In the genomic region with DNA sequence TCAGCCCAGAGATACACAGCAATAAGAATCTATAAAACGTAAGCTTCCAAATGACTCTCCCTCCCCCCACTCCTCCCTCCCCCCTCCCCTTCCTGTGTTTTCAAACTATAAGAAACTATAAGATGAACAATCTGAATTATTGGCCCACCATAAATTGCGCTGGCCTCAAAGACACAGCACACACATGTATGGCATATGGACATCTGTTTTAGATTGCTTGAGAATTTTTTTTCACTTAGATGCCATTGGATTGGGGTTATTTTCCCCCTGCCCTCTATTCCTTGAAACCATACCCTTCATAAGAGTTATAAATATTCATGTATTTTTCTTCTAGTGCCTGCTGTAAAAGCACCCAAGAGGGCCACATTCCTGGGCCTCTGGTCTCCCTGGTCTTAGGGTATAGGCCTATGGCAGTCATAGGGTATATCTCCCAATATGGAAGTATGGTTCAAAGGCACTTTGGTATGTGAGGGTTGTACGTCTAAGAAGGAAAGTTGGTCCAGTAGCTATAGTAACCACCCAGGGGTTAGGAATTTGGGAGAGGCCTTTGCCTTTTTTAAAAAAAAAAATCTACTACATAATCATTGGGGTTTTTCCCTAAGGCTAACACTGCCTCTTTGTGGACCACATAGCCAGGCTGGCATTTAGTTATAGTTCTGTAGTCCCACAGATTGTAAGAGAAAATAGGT, we compare ENCODE assay signal across 22 mouse cellular contexts.
DNase-seq lines count a peak whose midpoint lies in the region; ATAC-seq and TF ChIP-seq lines count a peak whose summit lies in the region.
"Had no signal": no experiment of that assay in that cellular context is flagged by ENCODE, and none has a peak within 500 bp of the region (broad histone marks: within the 10 kb centered on the region; RNA-seq: fewer than 3 reads in every experiment).

No protein-coding gene starts in this region.

- no peak overlapping the region for H3K4me3 ChIP-seq in forebrain, embryonic 10.5 days
- H3K4me3 ChIP-seq in forebrain, embryonic 15.5 days = no peak overlapping the region
- no peak overlapping the region for H3K4me3 ChIP-seq in lung, embryonic 14.5 days (ENCODE audit: low read depth, low read length)
- H3K4me3 ChIP-seq in lung, adult 2 months (replicated peaks; ENCODE audit: extremely low read depth, low read depth, low read length) = no peak overlapping the region
- H3K4me3 ChIP-seq in limb, embryonic 12.5 days (replicated peaks) = no peak overlapping the region
- H3K4me3 ChIP-seq: forebrain, embryonic 12.5 days; megakaryocyte, embryonic 14.5 days; midbrain, embryonic 15.5 days; myocyte; neural tube, embryonic 15.5 days had no signal

- ATAC-seq in forebrain, embryonic 15.5 days (replicated peaks) = no peak
- no peak for ATAC-seq in lung, embryonic 14.5 days (ENCODE audit: insufficient read depth)
- ATAC-seq in limb, embryonic 12.5 days (ENCODE audit: insufficient number of reproducible peaks, insufficient read depth, low FRiP score, low TSS enrichment, low read depth) = peak; percentile 46; the same call in 1 of the 2 replicates
- ATAC-seq: liver, postnatal 0 days; midbrain, embryonic 15.5 days had no signal

- WGBS in forebrain, embryonic 10.5 days = 60% methylated on average over 3 of the region's 3 CpGs
- whole genome bisulfite sequencing in forebrain, embryonic 15.5 days = 70% methylated on average over 3 of the region's 3 CpGs
- 53% methylated on average over 3 of the region's 3 CpGs for WGBS in lung, embryonic 14.5 days
- 69% methylated on average over 3 of the region's 3 CpGs for WGBS in lung, adult 2 months
- WGBS in limb, embryonic 12.5 days = 30% methylated on average over 3 of the region's 3 CpGs

- DNase-seq in forebrain, embryonic 10.5 days (ENCODE audit: extremely low spot score, low spot score) = no peak
- DNase-seq in lung, embryonic 14.5 days = no peak
- no peak for DNase-seq in lung, adult 2 months
- DNase-seq in cerebellum, adult 9-11 months = no peak
- no peak for DNase-seq in kidney, postnatal 25 days
- no peak for DNase-seq in layer of hippocampus, postnatal 36 days
- DNase-seq: cerebellum, adult 18-20 months; cerebellum, postnatal 36 days; gastrocnemius, postnatal 14 days; heart, postnatal 10 days; kidney, postnatal 36 days; layer of hippocampus, adult 9-11 months; liver, postnatal 0 days; thymus, postnatal 14 days had no signal

- TF ChIP-seq POLR2A in lung, adult 2 months (IDR thresholded peaks at IDR 0.05; ENCODE audit: borderline replicate concordance, extremely low read depth, low read depth, low read length) = no peak

- TF ChIP-seq CTCF in lung, embryonic 14.5 days (IDR thresholded peaks at IDR 0.05; ENCODE audit: low read depth) = no peak
- no peak for TF ChIP-seq CTCF in lung, adult 2 months (IDR thresholded peaks at IDR 0.05; ENCODE audit: insufficient read depth, low read length)

- no peaks in the 10 kb centered on the region for H3K36me3 ChIP-seq in forebrain, embryonic 10.5 days (replicated peaks)
- no peaks in the 10 kb centered on the region for H3K36me3 ChIP-seq in forebrain, embryonic 15.5 days
- H3K36me3 ChIP-seq in lung, embryonic 14.5 days (ENCODE audit: insufficient read depth) = no peaks in the 10 kb centered on the region
- peaks cover 14% of the 10 kb centered on the region; the same call in 1 of the 2 replicates for H3K36me3 ChIP-seq in limb, embryonic 12.5 days
- H3K36me3 ChIP-seq: forebrain, embryonic 12.5 days; G1E; midbrain, embryonic 15.5 days; neural tube, embryonic 15.5 days had no signal

- peak overlapping the region; percentile 8; the same call in 1 of the 2 replicates for H3K27ac ChIP-seq in forebrain, embryonic 10.5 days
- H3K27ac ChIP-seq in forebrain, embryonic 15.5 days (replicated peaks) = no peak overlapping the region
- peak overlapping the region; percentile 50; the same call in 1 of the 2 replicates for H3K27ac ChIP-seq in lung, embryonic 14.5 days (ENCODE audit: low read depth)
- peak overlapping the region; percentile 68 for H3K27ac ChIP-seq in limb, embryonic 12.5 days
- H3K27ac ChIP-seq: midbrain, embryonic 15.5 days; neural tube, embryonic 15.5 days had no signal

- no peaks in the 10 kb centered on the region for H3K27me3 ChIP-seq in forebrain, embryonic 10.5 days (ENCODE audit: poor library complexity, severe bottlenecking)
- H3K27me3 ChIP-seq in forebrain, embryonic 15.5 days = no peaks in the 10 kb centered on the region
- H3K27me3 ChIP-seq in lung, embryonic 14.5 days (ENCODE audit: insufficient read depth, low read length) = no peaks in the 10 kb centered on the region
- H3K27me3 ChIP-seq in limb, embryonic 12.5 days = no peaks in the 10 kb centered on the region
- H3K27me3 ChIP-seq: forebrain, embryonic 12.5 days; midbrain, embryonic 15.5 days; neural tube, embryonic 15.5 days had no signal

- peaks cover 34% of the 10 kb centered on the region for H3K4me1 ChIP-seq in forebrain, embryonic 10.5 days
- peaks cover 7% of the 10 kb centered on the region for H3K4me1 ChIP-seq in forebrain, embryonic 15.5 days
- peaks cover 7% of the 10 kb centered on the region for H3K4me1 ChIP-seq in lung, embryonic 14.5 days (ENCODE audit: insufficient read depth)
- no peaks in the 10 kb centered on the region for H3K4me1 ChIP-seq in lung, adult 2 months (ENCODE audit: control insufficient read depth, insufficient read depth, low read length)
- peaks cover 64% of the 10 kb centered on the region for H3K4me1 ChIP-seq in limb, embryonic 12.5 days (replicated peaks)
- H3K4me1 ChIP-seq: megakaryocyte, embryonic 14.5 days had no signal

- no peak overlapping the region for H3K9ac ChIP-seq in forebrain, embryonic 15.5 days (replicated peaks)
- no peak overlapping the region for H3K9ac ChIP-seq in lung, embryonic 14.5 days
- H3K9ac ChIP-seq in limb, embryonic 12.5 days (replicated peaks) = no peak overlapping the region
- H3K9ac ChIP-seq: forebrain, embryonic 12.5 days; liver, postnatal 0 days; midbrain, embryonic 15.5 days; neural tube, embryonic 15.5 days had no signal

- no peaks in the 10 kb centered on the region for H3K9me3 ChIP-seq in forebrain, embryonic 10.5 days
- H3K9me3 ChIP-seq in forebrain, embryonic 15.5 days = no peaks in the 10 kb centered on the region
- no peaks in the 10 kb centered on the region for H3K9me3 ChIP-seq in lung, embryonic 14.5 days (ENCODE audit: low read depth, low read length)
- H3K9me3 ChIP-seq in limb, embryonic 12.5 days = no peaks in the 10 kb centered on the region
- H3K9me3 ChIP-seq: forebrain, embryonic 12.5 days; G1E; megakaryocyte, embryonic 14.5 days; midbrain, embryonic 15.5 days; neural tube, embryonic 15.5 days had no signal

- no peak overlapping the region for H3K4me2 ChIP-seq in forebrain, embryonic 15.5 days (replicated peaks)
- no peak overlapping the region for H3K4me2 ChIP-seq in lung, embryonic 14.5 days
- H3K4me2 ChIP-seq in limb, embryonic 12.5 days = no peak overlapping the region
- H3K4me2 ChIP-seq: forebrain, embryonic 12.5 days; midbrain, embryonic 15.5 days; neural tube, embryonic 15.5 days had no signal
